Mouse (Mus musculus): ENCODE data around the gene Pgr. TPM values are rescaled to one million over a fixed set of nuclear protein-coding genes. Genes with fewer than 3 reads are reported as not detected.

Gene Pgr
- polyA plus RNA-seq, 1 experiment from 2014 or later = not detected

GRCm38 (mm10) chr9:8970240-8970639 is 70.6 kb downstream of the Pgr start:
- Histone ChIP-seq H3K4me2 (ENCODE audit: low read depth, low read length) (0 out of 2 replicates have a peak overlapping the region, but pooled peaks have one; percentile 32), H3K9me3 (ENCODE audit: low read length) (no peaks in the 10 kb centered on the region), H3K27me3 (ENCODE audit: insufficient read depth, low read length) (no peaks in the 10 kb centered on the region), H3K4me3 (ENCODE audit: low read depth, low read length) (no peak overlapping the region), H3K9ac (replicated peaks) (no peak overlapping the region), H3K27ac (ENCODE audit: low read depth) (peak overlapping the region; percentile 16; the same call in 1 of the 2 replicates), H3K4me1 (ENCODE audit: insufficient read depth) (no peaks in the 10 kb centered on the region), H3K36me3 (replicated peaks; ENCODE audit: insufficient read depth, low read length) (no peaks in the 10 kb centered on the region)
- ATAC-seq (peak; percentile 82), DNase-seq (peak; percentile 40)
- 47% methylated on average over 7 of the region's 7 CpGs for WGBS (ENCODE audit: insufficient replicate concordance)
- TF ChIP-seq EP300 (IDR thresholded peaks at IDR 0.05; ENCODE audit: low read depth) = no peak; the same call in 1 of the 2 replicates
- no peak for TF ChIP-seq CTCF (IDR thresholded peaks at IDR 0.05; ENCODE audit: low read depth)

GRCm38 (mm10) chr9:8971491-8971890 is 71.9 kb downstream of the Pgr start, which contains the start of gene Gm16485:
TSS of gene Gm16485 (plus strand) at chr9:8971791.
- WGBS (ENCODE audit: insufficient replicate concordance) = 42% methylated on average over 2 of the region's 2 CpGs
- TF ChIP-seq EP300 (IDR thresholded peaks at IDR 0.05; ENCODE audit: low read depth) (no peak), CTCF (IDR thresholded peaks at IDR 0.05; ENCODE audit: low read depth) (no peak)
- H3K4me2 ChIP-seq (ENCODE audit: low read depth, low read length) = no peak within 1 kb of the TSS

GRCm38 (mm10) chr9:8977775-8978174 is 78.1 kb downstream of the Pgr start:
- no peak overlapping the region for H3K9ac ChIP-seq (replicated peaks)
- TF ChIP-seq CTCF (IDR thresholded peaks at IDR 0.05; ENCODE audit: low read depth) (no peak), EP300 (IDR thresholded peaks at IDR 0.05; ENCODE audit: low read depth) (no peak)
- 62% methylated on average over 2 of the region's 2 CpGs for WGBS (ENCODE audit: insufficient replicate concordance)

More at GRCm38 (mm10) chr9:8971491-8971890, 71.9 kb downstream of the Pgr start, which contains the start of gene Gm16485:
- DNase-seq (no peak), ATAC-seq (no peak)
- Histone ChIP-seq H3K9me3 (ENCODE audit: low read length) (no peaks in the 10 kb centered on the region), H3K27ac (ENCODE audit: low read depth) (peak within 1 kb of the TSS; percentile 16; the same call in 1 of the 2 replicates), H3K4me1 (ENCODE audit: insufficient read depth) (no peaks in the 10 kb centered on the region), H3K27me3 (ENCODE audit: insufficient read depth, low read length) (no peaks in the 10 kb centered on the region), H3K4me3 (ENCODE audit: low read depth, low read length) (no peak within 1 kb of the TSS), H3K9ac (replicated peaks) (no peak within 1 kb of the TSS), H3K36me3 (replicated peaks; ENCODE audit: insufficient read depth, low read length) (no peaks in the 10 kb centered on the region)

GRCm38 (mm10) chr9:8982315-8982714 is 82.7 kb downstream of the Pgr start:
- H3K27me3 ChIP-seq (ENCODE audit: insufficient read depth, low read length) = no peaks in the 10 kb centered on the region
- TF ChIP-seq EP300 (IDR thresholded peaks at IDR 0.05; ENCODE audit: low read depth) (no peak), CTCF (IDR thresholded peaks at IDR 0.05; ENCODE audit: low read depth) (no peak)
- H3K4me3 ChIP-seq (ENCODE audit: low read depth, low read length) = no peak overlapping the region
- H3K4me2 ChIP-seq (ENCODE audit: low read depth, low read length) = no peak overlapping the region
- ATAC-seq (no peak), DNase-seq (no peak)
- H3K4me1 ChIP-seq (ENCODE audit: insufficient read depth) = no peaks in the 10 kb centered on the region
- no peak overlapping the region for H3K27ac ChIP-seq (ENCODE audit: low read depth)
- H3K9me3 ChIP-seq (ENCODE audit: low read length) = no peaks in the 10 kb centered on the region
- no peaks in the 10 kb centered on the region for H3K36me3 ChIP-seq (replicated peaks; ENCODE audit: insufficient read depth, low read length)
- H3K9ac ChIP-seq (replicated peaks) = no peak overlapping the region
- WGBS (ENCODE audit: insufficient replicate concordance) = 57% methylated on average over 3 of the region's 3 CpGs

More at GRCm38 (mm10) chr9:8977775-8978174, 78.1 kb downstream of the Pgr start:
- no peak overlapping the region for H3K4me2 ChIP-seq (ENCODE audit: low read depth, low read length)
- no peak overlapping the region for H3K4me3 ChIP-seq (ENCODE audit: low read depth, low read length)
- DNase-seq (no peak), ATAC-seq (no peak)
- H3K27ac ChIP-seq (ENCODE audit: low read depth) = no peak overlapping the region
- H3K27me3 ChIP-seq (ENCODE audit: insufficient read depth, low read length) = no peaks in the 10 kb centered on the region
- no peaks in the 10 kb centered on the region for H3K4me1 ChIP-seq (ENCODE audit: insufficient read depth)
- no peaks in the 10 kb centered on the region for H3K9me3 ChIP-seq (ENCODE audit: low read length)
- no peaks in the 10 kb centered on the region for H3K36me3 ChIP-seq (replicated peaks; ENCODE audit: insufficient read depth, low read length)

- no peak overlapping the region for H3K9ac ChIP-seq (replicated peaks)
- no peak overlapping the region for H3K4me2 ChIP-seq (ENCODE audit: low read depth, low read length)
- no peak overlapping the region for H3K27ac ChIP-seq (ENCODE audit: low read depth)
- no peaks in the 10 kb centered on the region for H3K27me3 ChIP-seq (ENCODE audit: insufficient read depth, low read length)
- H3K4me3 ChIP-seq (ENCODE audit: low read depth, low read length) = no peak overlapping the region
- TF ChIP-seq EP300 (IDR thresholded peaks at IDR 0.05; ENCODE audit: low read depth) (no peak), CTCF (IDR thresholded peaks at IDR 0.05; ENCODE audit: low read depth) (no peak)
- 59% methylated on average over 2 of the region's 2 CpGs for WGBS (ENCODE audit: insufficient replicate concordance)
- no peak for ATAC-seq
- no peaks in the 10 kb centered on the region for H3K4me1 ChIP-seq (ENCODE audit: insufficient read depth)
- no peaks in the 10 kb centered on the region; the same call in 1 of the 2 replicates for H3K36me3 ChIP-seq (replicated peaks; ENCODE audit: insufficient read depth, low read length)
- no peak for DNase-seq
- no peaks in the 10 kb centered on the region for H3K9me3 ChIP-seq (ENCODE audit: low read length)
Observed at GRCm38 (mm10) chr9:8996494-8996893, 96.9 kb downstream of the Pgr start.

- Histone ChIP-seq H3K27ac (ENCODE audit: low read depth) (no peak overlapping the region), H3K4me1 (ENCODE audit: insufficient read depth) (no peaks in the 10 kb centered on the region), H3K27me3 (ENCODE audit: insufficient read depth, low read length) (no peaks in the 10 kb centered on the region), H3K4me2 (ENCODE audit: low read depth, low read length) (no peak overlapping the region), H3K9ac (replicated peaks) (no peak overlapping the region), H3K36me3 (replicated peaks; ENCODE audit: insufficient read depth, low read length) (peaks cover under 1% of the 10 kb centered on the region; the same call in 1 of the 2 replicates), H3K4me3 (ENCODE audit: low read depth, low read length) (no peak overlapping the region), H3K9me3 (ENCODE audit: low read length) (no peaks in the 10 kb centered on the region)
- TF ChIP-seq CTCF (IDR thresholded peaks at IDR 0.05; ENCODE audit: low read depth) (peak; percentile 34), EP300 (IDR thresholded peaks at IDR 0.05; ENCODE audit: low read depth) (no peak)
- ATAC-seq (no peak), DNase-seq (no peak)
Observed at GRCm38 (mm10) chr9:9001170-9001569, 101.5 kb downstream of the Pgr start.

All from liver, postnatal 0 days (tissue).